Mouse (Mus musculus): ENCODE data around the gene Gdf1. TPM values are rescaled to one million over a fixed set of nuclear protein-coding genes. Genes with fewer than 3 reads are reported as not detected.

Gdf1 gene
- polyA plus RNA-seq, 1 experiment from 2014 or later, result 0.89 TPM

GRCm38 (mm10) chr8:70332070-70332877 lies 2.7 kb downstream of the Gdf1 start:
- Histone ChIP-seq H3K27me3 (0 out of 2 replicates have a peak, but pooled peaks cover 5% of the 10 kb centered on the region), H3K9ac (peak overlapping the region; percentile 43), H3K4me1 (peaks cover 33% of the 10 kb centered on the region), H3K27ac (peak overlapping the region; percentile 51; the same call in 1 of the 2 replicates), H3K36me3 (ENCODE audit: poor library complexity, severe bottlenecking) (peaks cover 95% of the 10 kb centered on the region), H3K9me3 (replicated peaks) (no peaks in the 10 kb centered on the region), H3K4me2 (peak overlapping the region; percentile 33), H3K4me3 (no peak overlapping the region)
- peak; percentile 75 for ATAC-seq
- 22% methylated on average over 41 of the region's 41 CpGs for WGBS

GRCm38 (mm10) chr8:70332878-70333202 lies 3.2 kb downstream of the Gdf1 start:
- Histone ChIP-seq H3K4me1 (peaks cover 33% of the 10 kb centered on the region), H3K4me2 (no peak overlapping the region), H3K27ac (no peak overlapping the region), H3K4me3 (no peak overlapping the region), H3K36me3 (ENCODE audit: poor library complexity, severe bottlenecking) (peaks cover 96% of the 10 kb centered on the region), H3K27me3 (0 out of 2 replicates have a peak, but pooled peaks cover 5% of the 10 kb centered on the region), H3K9ac (no peak overlapping the region), H3K9me3 (replicated peaks) (no peaks in the 10 kb centered on the region)
- no peak for ATAC-seq
- WGBS, result 98% methylated on average over 6 of the region's 6 CpGs

GRCm38 (mm10) chr8:70338931-70339330 lies 9.3 kb downstream of the Gdf1 start:
- H3K27me3 ChIP-seq, result no peaks in the 10 kb centered on the region
- H3K4me3 ChIP-seq, result no peak overlapping the region
- WGBS, result 94% methylated on average over 7 of the region's 7 CpGs
- H3K4me2 ChIP-seq, result no peak overlapping the region
- no peak overlapping the region for H3K27ac ChIP-seq
- H3K4me1 ChIP-seq, result peaks cover 9% of the 10 kb centered on the region
- no peak for ATAC-seq
- no peaks in the 10 kb centered on the region for H3K9me3 ChIP-seq (replicated peaks)
- peaks cover 100% of the 10 kb centered on the region for H3K36me3 ChIP-seq (ENCODE audit: poor library complexity, severe bottlenecking)
- H3K9ac ChIP-seq, result no peak overlapping the region

GRCm38 (mm10) chr8:70340659-70341058 lies 11.0 kb downstream of the Gdf1 start:
- Histone ChIP-seq H3K4me2 (no peak overlapping the region), H3K9me3 (replicated peaks) (no peaks in the 10 kb centered on the region), H3K4me1 (peaks cover 9% of the 10 kb centered on the region), H3K27ac (no peak overlapping the region), H3K4me3 (no peak overlapping the region), H3K9ac (no peak overlapping the region), H3K36me3 (ENCODE audit: poor library complexity, severe bottlenecking) (peaks cover 85% of the 10 kb centered on the region), H3K27me3 (no peaks in the 10 kb centered on the region)
- 95% methylated on average over 7 of the region's 7 CpGs for WGBS
- no peak for ATAC-seq

- H3K4me2 ChIP-seq, result no peak overlapping the region
- H3K4me3 ChIP-seq, result no peak overlapping the region
- H3K27me3 ChIP-seq, result no peaks in the 10 kb centered on the region
- H3K36me3 ChIP-seq (ENCODE audit: poor library complexity, severe bottlenecking), result peaks cover 80% of the 10 kb centered on the region
- peaks cover 9% of the 10 kb centered on the region for H3K4me1 ChIP-seq
- H3K9me3 ChIP-seq (replicated peaks), result no peaks in the 10 kb centered on the region
- H3K9ac ChIP-seq, result no peak overlapping the region
- no peak for ATAC-seq
- H3K27ac ChIP-seq, result no peak overlapping the region
- 93% methylated on average over 14 of the region's 14 CpGs for WGBS
Measured at GRCm38 (mm10) chr8:70342007-70342406, 12.4 kb downstream of the Gdf1 start.

- Histone ChIP-seq H3K4me2 (no peak overlapping the region), H3K36me3 (ENCODE audit: poor library complexity, severe bottlenecking) (peaks cover 80% of the 10 kb centered on the region), H3K9me3 (replicated peaks) (no peaks in the 10 kb centered on the region), H3K4me3 (no peak overlapping the region), H3K9ac (0 out of 2 replicates have a peak overlapping the region, but pooled peaks have one; percentile 6), H3K27me3 (no peaks in the 10 kb centered on the region), H3K4me1 (peaks cover 15% of the 10 kb centered on the region), H3K27ac (0 out of 2 replicates have a peak overlapping the region, but pooled peaks have one; percentile 10)
- WGBS, result 78% methylated on average over 7 of the region's 7 CpGs
- no peak; the same call in 1 of the 2 replicates for ATAC-seq
Measured at GRCm38 (mm10) chr8:70343076-70343475, 13.5 kb downstream of the Gdf1 start.

- H3K36me3 ChIP-seq (ENCODE audit: poor library complexity, severe bottlenecking), result peaks cover 80% of the 10 kb centered on the region
- H3K9ac ChIP-seq, result 0 out of 2 replicates have a peak overlapping the region, but pooled peaks have one; percentile 6
- no peaks in the 10 kb centered on the region for H3K27me3 ChIP-seq
- WGBS, result 61% methylated on average over 6 of the region's 6 CpGs
- peaks cover 21% of the 10 kb centered on the region for H3K4me1 ChIP-seq
- peak; percentile 67 for ATAC-seq
- H3K4me2 ChIP-seq, result no peak overlapping the region
- H3K4me3 ChIP-seq, result no peak overlapping the region
- no peak overlapping the region for H3K27ac ChIP-seq
- H3K9me3 ChIP-seq (replicated peaks), result no peaks in the 10 kb centered on the region
Measured at GRCm38 (mm10) chr8:70343696-70344095, 14.1 kb downstream of the Gdf1 start.

- WGBS, result 93% methylated on average over 2 of the region's 2 CpGs
- ATAC-seq, result no peak
Measured at GRCm38 (mm10) chr8:70344279-70344678, 14.7 kb downstream of the Gdf1 start.

GRCm38 (mm10) chr8:70347443-70347842 lies 17.8 kb downstream of the Gdf1 start:
- ATAC-seq, result no peak
- Histone ChIP-seq H3K4me2 (no peak overlapping the region), H3K9me3 (replicated peaks) (no peaks in the 10 kb centered on the region), H3K9ac (no peak overlapping the region), H3K27ac (no peak overlapping the region), H3K4me1 (peaks cover 58% of the 10 kb centered on the region), H3K27me3 (no peaks in the 10 kb centered on the region), H3K36me3 (ENCODE audit: poor library complexity, severe bottlenecking) (peaks cover 62% of the 10 kb centered on the region), H3K4me3 (no peak overlapping the region)
- WGBS, result 89% methylated on average over 4 of the region's 4 CpGs

More at GRCm38 (mm10) chr8:70344279-70344678, 14.7 kb downstream of the Gdf1 start:
- Histone ChIP-seq H3K27ac (no peak overlapping the region), H3K4me3 (no peak overlapping the region), H3K4me2 (no peak overlapping the region), H3K27me3 (no peaks in the 10 kb centered on the region), H3K9me3 (replicated peaks) (no peaks in the 10 kb centered on the region), H3K4me1 (peaks cover 26% of the 10 kb centered on the region), H3K9ac (no peak overlapping the region), H3K36me3 (ENCODE audit: poor library complexity, severe bottlenecking) (peaks cover 80% of the 10 kb centered on the region)

GRCm38 (mm10) chr8:70347860-70348420 lies 18.3 kb downstream of the Gdf1 start:
- Histone ChIP-seq H3K4me1 (peaks cover 56% of the 10 kb centered on the region), H3K27ac (no peak overlapping the region), H3K9ac (no peak overlapping the region), H3K27me3 (no peaks in the 10 kb centered on the region), H3K4me3 (no peak overlapping the region), H3K9me3 (replicated peaks) (no peaks in the 10 kb centered on the region), H3K4me2 (no peak overlapping the region), H3K36me3 (ENCODE audit: poor library complexity, severe bottlenecking) (peaks cover 57% of the 10 kb centered on the region)
- no peak for ATAC-seq
- WGBS, result 74% methylated on average over 1 of the region's 1 CpGs

- Histone ChIP-seq H3K4me3 (peak overlapping the region; percentile 100), H3K36me3 (ENCODE audit: poor library complexity, severe bottlenecking) (peaks cover 41% of the 10 kb centered on the region), H3K4me1 (peaks cover 56% of the 10 kb centered on the region), H3K4me2 (peak overlapping the region; percentile 96), H3K9ac (peak overlapping the region; percentile 99), H3K9me3 (replicated peaks) (no peaks in the 10 kb centered on the region), H3K27ac (no peak overlapping the region), H3K27me3 (no peaks in the 10 kb centered on the region)
- ATAC-seq, result no peak
- 57% methylated on average over 15 of the region's 15 CpGs for WGBS
Measured at GRCm38 (mm10) chr8:70351035-70351999, 21.7 kb downstream of the Gdf1 start.
